Mouse (Mus musculus) bone marrow, adult 2 months (tissue): ENCODE results near the gene Spata32.

Experiments used
- CTCF ChIP-seq: fragments of 200-500 bp; IDR thresholded peaks from 2 replicates; pipeline ENCODE4 v1.5.1; 2011; ENCODE audit warnings: low read length, control low read depth; ENCODE audit not compliant: control insufficient read depth, insufficient read depth
- POLR2A ChIP-seq: fragments of 200-500 bp; IDR thresholded peaks from 2 replicates; pipeline ENCODE4 v1.6.1; 2011; ENCODE audit warnings: low read depth, mild to moderate bottlenecking, control low read depth, low read length, borderline replicate concordance; ENCODE audit not compliant: control insufficient read depth

GRCm38 (mm10) chr11:103201664-103202063 is 16.6 kb downstream of the Spata32 start:
- TF ChIP-seq POLR2A: no peak
- no peak for TF ChIP-seq CTCF
